Mouse (Mus musculus) cerebellum, adult 9-11 months (tissue): Measurements from ENCODE around the gene Pitx3.
A peak's percentile ranks its signal among the peaks of the same experiment; 100 is the strongest.
"Not testable (repeated sequence)": the region's sequence is repeated elsewhere in the genome, so short reads cannot be mapped to it uniquely, and the experiment has no call there.

Source experiments
- DNase-seq: peaks from one replicate; pipeline ENCODE4 v3.0.0; 2022

Pitx3 gene

GRCm38 (mm10) chr19:46131694-46132525 lies 16.2 kb downstream of the Pitx3 start, which contains the start of gene Elovl3:
TSS of gene Elovl3 (plus strand) at chr19:46131897.
- DNase-seq, result no peak

GRCm38 (mm10) chr19:46131283-46131682 lies 16.8 kb downstream of the Pitx3 start:
- no peak for DNase-seq

GRCm38 (mm10) chr19:46129737-46130136 lies 18.4 kb downstream of the Pitx3 start:
- DNase-seq, result not testable (repeated sequence)

GRCm38 (mm10) chr19:46126301-46126700 lies 21.8 kb downstream of the Pitx3 start:
- no peak for DNase-seq

- DNase-seq, result no peak
Observed at GRCm38 (mm10) chr19:46124651-46125050, 23.5 kb downstream of the Pitx3 start.

- DNase-seq, result no peak
Observed at GRCm38 (mm10) chr19:46123876-46124275, 24.2 kb downstream of the Pitx3 start.

- DNase-seq, result no peak
Observed at GRCm38 (mm10) chr19:46120872-46121271, 27.3 kb downstream of the Pitx3 start.

- no peak for DNase-seq
Observed at GRCm38 (mm10) chr19:46119458-46119857, 28.7 kb downstream of the Pitx3 start.

GRCm38 (mm10) chr19:46114617-46115016 lies 33.5 kb downstream of the Pitx3 start:
- no peak for DNase-seq

- no peak for DNase-seq
Observed at GRCm38 (mm10) chr19:46110781-46111180, 37.3 kb downstream of the Pitx3 start.

GRCm38 (mm10) chr19:46110214-46110613 lies 37.9 kb downstream of the Pitx3 start:
- no peak for DNase-seq

- DNase-seq, result no peak
Observed at GRCm38 (mm10) chr19:46104187-46104557, 44.0 kb downstream of the Pitx3 start.

- DNase-seq, result no peak
Observed at GRCm38 (mm10) chr19:46103437-46104186, 44.5 kb downstream of the Pitx3 start.

- DNase-seq, result no peak
Observed at GRCm38 (mm10) chr19:46099561-46099960, 48.6 kb downstream of the Pitx3 start.

GRCm38 (mm10) chr19:46096396-46096795 lies 51.7 kb downstream of the Pitx3 start:
- no peak for DNase-seq

GRCm38 (mm10) chr19:46095291-46095690 lies 52.8 kb downstream of the Pitx3 start:
- DNase-seq, result no peak

GRCm38 (mm10) chr19:46094144-46094543 lies 54.0 kb downstream of the Pitx3 start:
- no peak for DNase-seq

GRCm38 (mm10) chr19:46091641-46092040 lies 56.5 kb downstream of the Pitx3 start:
- DNase-seq, result no peak

- DNase-seq, result no peak
Observed at GRCm38 (mm10) chr19:46087871-46088270, 60.3 kb downstream of the Pitx3 start.

GRCm38 (mm10) chr19:46086337-46086736 lies 61.8 kb downstream of the Pitx3 start:
- peak; percentile 20 for DNase-seq
